Mouse (Mus musculus): ENCODE data around the gene Ncapg. TPM values are rescaled to one million over a fixed set of nuclear protein-coding genes. Genes with fewer than 3 reads are reported as not detected.

Ncapg gene
- polyA plus RNA-seq, 1 experiment from 2014 or later: 84.7 TPM

- Histone ChIP-seq H3K27me3 (ENCODE audit: control insufficient read depth, insufficient read depth, low read length) (no peaks in the 10 kb centered on the region), H3K4me1 (ENCODE audit: control insufficient read depth, insufficient read depth, low read length) (no peaks in the 10 kb centered on the region), H3K4me2 (ENCODE audit: low read depth, severe bottlenecking) (no peak overlapping the region), H3K27ac (replicated peaks; ENCODE audit: low read depth, low read length) (no peak overlapping the region), H3K4me3 (ENCODE audit: low read depth, low read length) (no peak overlapping the region), H3K36me3 (ENCODE audit: control insufficient read depth, insufficient read depth, low read length) (no peaks in the 10 kb centered on the region; the same call in 1 of the 2 replicates), H3K9me3 (ENCODE audit: control insufficient read depth, low read length) (no peaks in the 10 kb centered on the region), H3K9ac (ENCODE audit: low read length) (no peak overlapping the region)
- ATAC-seq (ENCODE audit: insufficient number of reproducible peaks, low FRiP score, low TSS enrichment, low read depth) (no peak), DNase-seq (ENCODE audit: low spot score) (no peak)
- 93% methylated on average over 1 of the region's 1 CpGs for WGBS
Measured at GRCm38 (mm10) chr5:45683388-45683787, 13.7 kb downstream of the Ncapg start.

GRCm38 (mm10) chr5:45685243-45685642 is 15.5 kb downstream of the Ncapg start:
- Histone ChIP-seq H3K36me3 (ENCODE audit: control insufficient read depth, insufficient read depth, low read length) (peaks cover 3% of the 10 kb centered on the region; the same call in 1 of the 2 replicates), H3K4me3 (ENCODE audit: low read depth, low read length) (no peak overlapping the region), H3K27me3 (ENCODE audit: control insufficient read depth, insufficient read depth, low read length) (no peaks in the 10 kb centered on the region), H3K9ac (ENCODE audit: low read length) (no peak overlapping the region), H3K4me2 (ENCODE audit: low read depth, severe bottlenecking) (no peak overlapping the region), H3K4me1 (ENCODE audit: control insufficient read depth, insufficient read depth, low read length) (no peaks in the 10 kb centered on the region), H3K9me3 (ENCODE audit: control insufficient read depth, low read length) (no peaks in the 10 kb centered on the region), H3K27ac (replicated peaks; ENCODE audit: low read depth, low read length) (no peak overlapping the region)
- WGBS: 94% methylated on average over 2 of the region's 2 CpGs
- ATAC-seq (ENCODE audit: insufficient number of reproducible peaks, low FRiP score, low TSS enrichment, low read depth) (no peak), DNase-seq (ENCODE audit: low spot score) (no peak)

GRCm38 (mm10) chr5:45686223-45686622 is 16.5 kb downstream of the Ncapg start:
- Histone ChIP-seq H3K4me1 (ENCODE audit: control insufficient read depth, insufficient read depth, low read length) (no peaks in the 10 kb centered on the region), H3K27ac (replicated peaks; ENCODE audit: low read depth, low read length) (no peak overlapping the region), H3K4me2 (ENCODE audit: low read depth, severe bottlenecking) (no peak overlapping the region), H3K4me3 (ENCODE audit: low read depth, low read length) (no peak overlapping the region), H3K27me3 (ENCODE audit: control insufficient read depth, insufficient read depth, low read length) (no peaks in the 10 kb centered on the region), H3K36me3 (ENCODE audit: control insufficient read depth, insufficient read depth, low read length) (peaks cover 3% of the 10 kb centered on the region; the same call in 1 of the 2 replicates), H3K9ac (ENCODE audit: low read length) (no peak overlapping the region), H3K9me3 (ENCODE audit: control insufficient read depth, low read length) (no peaks in the 10 kb centered on the region)
- WGBS: 94% methylated on average over 3 of the region's 3 CpGs
- DNase-seq (ENCODE audit: low spot score) (no peak), ATAC-seq (ENCODE audit: insufficient number of reproducible peaks, low FRiP score, low TSS enrichment, low read depth) (no peak)

GRCm38 (mm10) chr5:45689152-45689551 is 19.4 kb downstream of the Ncapg start:
- Histone ChIP-seq H3K9me3 (ENCODE audit: control insufficient read depth, low read length) (no peaks in the 10 kb centered on the region), H3K27me3 (ENCODE audit: control insufficient read depth, insufficient read depth, low read length) (no peaks in the 10 kb centered on the region), H3K4me3 (ENCODE audit: low read depth, low read length) (no peak overlapping the region), H3K36me3 (ENCODE audit: control insufficient read depth, insufficient read depth, low read length) (peaks cover 3% of the 10 kb centered on the region; the same call in 1 of the 2 replicates), H3K4me2 (ENCODE audit: low read depth, severe bottlenecking) (no peak overlapping the region), H3K4me1 (ENCODE audit: control insufficient read depth, insufficient read depth, low read length) (no peaks in the 10 kb centered on the region), H3K27ac (replicated peaks; ENCODE audit: low read depth, low read length) (no peak overlapping the region), H3K9ac (ENCODE audit: low read length) (no peak overlapping the region)
- DNase-seq (ENCODE audit: low spot score): no peak
- 85% methylated on average over 4 of the region's 4 CpGs for WGBS
- ATAC-seq (ENCODE audit: insufficient number of reproducible peaks, low FRiP score, low TSS enrichment, low read depth): no peak

GRCm38 (mm10) chr5:45690802-45691201 is 21.1 kb downstream of the Ncapg start:
- no peak overlapping the region for H3K4me2 ChIP-seq (ENCODE audit: low read depth, severe bottlenecking)
- no peak overlapping the region for H3K27ac ChIP-seq (replicated peaks; ENCODE audit: low read depth, low read length)
- WGBS: 78% methylated on average over 2 of the region's 2 CpGs
- H3K9me3 ChIP-seq (ENCODE audit: control insufficient read depth, low read length): no peaks in the 10 kb centered on the region
- H3K27me3 ChIP-seq (ENCODE audit: control insufficient read depth, insufficient read depth, low read length): no peaks in the 10 kb centered on the region
- no peaks in the 10 kb centered on the region for H3K4me1 ChIP-seq (ENCODE audit: control insufficient read depth, insufficient read depth, low read length)
- DNase-seq (ENCODE audit: low spot score): no peak
- no peak overlapping the region for H3K9ac ChIP-seq (ENCODE audit: low read length)
- no peak for ATAC-seq (ENCODE audit: insufficient number of reproducible peaks, low FRiP score, low TSS enrichment, low read depth)
- peaks cover 3% of the 10 kb centered on the region; the same call in 1 of the 2 replicates for H3K36me3 ChIP-seq (ENCODE audit: control insufficient read depth, insufficient read depth, low read length)
- no peak overlapping the region for H3K4me3 ChIP-seq (ENCODE audit: low read depth, low read length)

GRCm38 (mm10) chr5:45691678-45692077 is 22.0 kb downstream of the Ncapg start:
- Histone ChIP-seq H3K27me3 (ENCODE audit: control insufficient read depth, insufficient read depth, low read length) (no peaks in the 10 kb centered on the region), H3K4me2 (ENCODE audit: low read depth, severe bottlenecking) (no peak overlapping the region), H3K9ac (ENCODE audit: low read length) (no peak overlapping the region), H3K27ac (replicated peaks; ENCODE audit: low read depth, low read length) (no peak overlapping the region), H3K9me3 (ENCODE audit: control insufficient read depth, low read length) (no peaks in the 10 kb centered on the region), H3K4me1 (ENCODE audit: control insufficient read depth, insufficient read depth, low read length) (no peaks in the 10 kb centered on the region), H3K4me3 (ENCODE audit: low read depth, low read length) (no peak overlapping the region), H3K36me3 (ENCODE audit: control insufficient read depth, insufficient read depth, low read length) (peaks cover 3% of the 10 kb centered on the region; the same call in 1 of the 2 replicates)
- no peak for DNase-seq (ENCODE audit: low spot score)
- 91% methylated on average over 6 of the region's 6 CpGs for WGBS
- no peak for ATAC-seq (ENCODE audit: insufficient number of reproducible peaks, low FRiP score, low TSS enrichment, low read depth)

GRCm38 (mm10) chr5:45706811-45707210 is 37.1 kb downstream of the Ncapg start:
- DNase-seq (ENCODE audit: low spot score) (no peak), ATAC-seq (ENCODE audit: insufficient number of reproducible peaks, low FRiP score, low TSS enrichment, low read depth) (no peak)
- no peaks in the 10 kb centered on the region for H3K4me1 ChIP-seq (ENCODE audit: control insufficient read depth, insufficient read depth, low read length)
- H3K27ac ChIP-seq (replicated peaks; ENCODE audit: low read depth, low read length): no peak overlapping the region
- peaks cover 3% of the 10 kb centered on the region; the same call in 1 of the 2 replicates for H3K36me3 ChIP-seq (ENCODE audit: control insufficient read depth, insufficient read depth, low read length)
- H3K4me3 ChIP-seq (ENCODE audit: low read depth, low read length): no peak overlapping the region
- H3K9ac ChIP-seq (ENCODE audit: low read length): no peak overlapping the region
- WGBS: 91% methylated on average over 2 of the region's 2 CpGs
- H3K9me3 ChIP-seq (ENCODE audit: control insufficient read depth, low read length): no peaks in the 10 kb centered on the region
- H3K27me3 ChIP-seq (ENCODE audit: control insufficient read depth, insufficient read depth, low read length): no peaks in the 10 kb centered on the region
- H3K4me2 ChIP-seq (ENCODE audit: low read depth, severe bottlenecking): no peak overlapping the region

GRCm38 (mm10) chr5:45709653-45710052 is 39.9 kb downstream of the Ncapg start:
- Histone ChIP-seq H3K9ac (ENCODE audit: low read length) (no peak overlapping the region), H3K27ac (replicated peaks; ENCODE audit: low read depth, low read length) (no peak overlapping the region), H3K4me3 (ENCODE audit: low read depth, low read length) (no peak overlapping the region), H3K36me3 (ENCODE audit: control insufficient read depth, insufficient read depth, low read length) (peaks cover 3% of the 10 kb centered on the region; the same call in 1 of the 2 replicates), H3K9me3 (ENCODE audit: control insufficient read depth, low read length) (no peaks in the 10 kb centered on the region), H3K27me3 (ENCODE audit: control insufficient read depth, insufficient read depth, low read length) (no peaks in the 10 kb centered on the region), H3K4me2 (ENCODE audit: low read depth, severe bottlenecking) (no peak overlapping the region), H3K4me1 (ENCODE audit: control insufficient read depth, insufficient read depth, low read length) (no peaks in the 10 kb centered on the region)
- ATAC-seq (ENCODE audit: insufficient number of reproducible peaks, low FRiP score, low TSS enrichment, low read depth): no peak
- no peak for DNase-seq (ENCODE audit: low spot score)
- 95% methylated on average over 2 of the region's 2 CpGs for WGBS

GRCm38 (mm10) chr5:45718848-45719488 is 49.2 kb downstream of the Ncapg start:
- Histone ChIP-seq H3K9ac (ENCODE audit: low read length) (no peak overlapping the region), H3K4me1 (ENCODE audit: control insufficient read depth, insufficient read depth, low read length) (no peaks in the 10 kb centered on the region), H3K27me3 (ENCODE audit: control insufficient read depth, insufficient read depth, low read length) (no peaks in the 10 kb centered on the region), H3K36me3 (ENCODE audit: control insufficient read depth, insufficient read depth, low read length) (no peaks in the 10 kb centered on the region), H3K4me3 (ENCODE audit: low read depth, low read length) (no peak overlapping the region), H3K9me3 (ENCODE audit: control insufficient read depth, low read length) (no peaks in the 10 kb centered on the region), H3K27ac (replicated peaks; ENCODE audit: low read depth, low read length) (no peak overlapping the region), H3K4me2 (ENCODE audit: low read depth, severe bottlenecking) (no peak overlapping the region)
- WGBS: 91% methylated on average over 6 of the region's 6 CpGs
- DNase-seq (ENCODE audit: low spot score) (no peak), ATAC-seq (ENCODE audit: insufficient number of reproducible peaks, low FRiP score, low TSS enrichment, low read depth) (no peak)
